Mouse (Mus musculus) testis, adult 2 months (tissue): ENCODE data around the gene Cdk8. TPM values are rescaled to one million over a fixed set of nuclear protein-coding genes. Genes with fewer than 3 reads are reported as not detected.

Source experiments
- H3K27ac ChIP-seq: fragments of 200-500 bp; 2 replicates; pipeline ENCODE4 v1.5.1; 2012; ENCODE audit warnings: low read depth, low read length; ENCODE audit not compliant: control insufficient read depth, insufficient read depth
- H3K27me3 ChIP-seq: fragments of 200-500 bp; 2 replicates; pipeline ENCODE4 v1.6.1; 2012; ENCODE audit warnings: mild to moderate bottlenecking, low read length, moderate library complexity; ENCODE audit not compliant: control insufficient read depth, insufficient read depth
- H3K36me3 ChIP-seq: fragments of 200-500 bp; 2 replicates; pipeline ENCODE4 v1.6.1; 2012; ENCODE audit warnings: mild to moderate bottlenecking, low read length; ENCODE audit not compliant: control insufficient read depth, insufficient read depth
- H3K4me1 ChIP-seq: fragments of 200-500 bp; 2 replicates; pipeline ENCODE4 v1.6.1; 2012; ENCODE audit warnings: low read length; ENCODE audit not compliant: control insufficient read depth, insufficient read depth
- H3K4me3 ChIP-seq: fragments of 200-500 bp; 2 replicates; pipeline ENCODE4 v1.5.1; 2012; ENCODE audit warnings: low read depth, mild to moderate bottlenecking, low read length, moderate library complexity, mixed read lengths; ENCODE audit not compliant: control insufficient read depth
- CTCF ChIP-seq: fragments of 200-500 bp; IDR thresholded peaks from 2 replicates; pipeline ENCODE4 v1.5.1; 2012; ENCODE audit warnings: low read depth, mild to moderate bottlenecking, inconsistent platforms, low read length, moderate library complexity; ENCODE audit not compliant: control insufficient read depth, insufficient read depth, insufficient replicate concordance
- POLR2A ChIP-seq: fragments of 200-500 bp; IDR thresholded peaks from 2 replicates; pipeline ENCODE4 v1.6.1; 2012; ENCODE audit warnings: low read depth, mild to moderate bottlenecking, inconsistent platforms, low read length, moderate library complexity; ENCODE audit not compliant: control insufficient read depth
- polyA plus RNA-seq: library from polyadenylated mRNA; depleted of rRNA; stranded (reverse); fragments of >200 nt; gene quantifications from 2 replicates; pipeline ENCODE4 v1.2.3, GENCODE M21; 2012

Cdk8 gene
- polyA plus RNA-seq, 1 experiment, result 19.1 TPM

DNA sequence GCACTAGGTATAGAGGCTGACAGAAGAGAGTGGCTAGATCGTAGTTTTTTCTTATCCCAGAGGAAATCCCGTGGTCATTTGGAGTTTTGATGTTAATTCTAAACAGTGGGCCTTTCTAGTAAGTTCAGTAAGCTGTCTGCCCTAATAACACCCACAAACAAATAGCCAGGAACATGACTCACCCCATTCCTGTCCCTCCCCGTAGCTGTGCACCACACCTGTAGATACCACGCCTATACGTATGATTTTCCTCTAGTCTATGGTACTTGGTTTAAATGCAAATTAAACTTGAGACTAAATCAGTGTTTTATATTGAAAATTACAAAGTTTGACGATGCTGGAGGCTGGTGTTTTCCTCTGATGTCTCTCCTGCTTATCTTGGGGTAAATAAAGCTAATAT is 83.5 kb downstream of the Cdk8 start:
- Histone ChIP-seq H3K4me3 (no peak overlapping the region), H3K27ac (peak overlapping the region; percentile 43; the same call in 1 of the 2 replicates), H3K4me1 (no peaks in the 10 kb centered on the region), H3K27me3 (no peaks in the 10 kb centered on the region), H3K36me3 (no peaks in the 10 kb centered on the region)
- TF ChIP-seq POLR2A, result no peak
- TF ChIP-seq CTCF, result no peak

DNA sequence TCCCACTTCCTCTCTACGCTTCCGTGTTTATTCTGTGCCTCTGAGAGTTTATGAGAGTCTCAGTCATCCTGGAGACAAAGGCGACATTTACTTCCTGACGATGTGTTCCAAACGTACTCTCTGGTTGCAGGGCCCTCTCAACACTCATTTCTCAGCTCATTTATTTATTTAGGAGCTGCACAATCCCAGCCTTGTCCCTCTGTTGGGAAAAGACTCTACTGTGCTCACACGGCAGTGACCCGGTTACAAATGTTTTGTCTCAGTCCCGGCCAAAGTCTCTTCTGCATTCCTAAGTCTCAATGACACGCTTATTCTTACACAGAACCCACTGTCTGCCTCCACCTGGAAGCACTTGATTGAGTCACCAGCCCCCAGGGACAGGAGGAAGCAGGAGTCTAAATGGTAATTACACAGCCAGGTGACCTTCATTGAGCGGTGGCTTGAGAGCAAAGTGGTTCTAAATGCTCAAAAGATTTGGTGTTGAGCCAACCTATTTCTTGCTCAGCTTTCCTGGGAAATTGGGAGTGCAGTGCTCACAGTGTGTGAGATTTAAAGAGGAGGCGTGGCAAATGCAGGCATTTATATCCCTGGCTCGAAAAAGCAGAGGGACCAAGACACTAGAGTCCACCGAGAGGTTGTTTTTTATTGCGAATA is 84.4 kb downstream of the Cdk8 start:
- H3K27ac ChIP-seq, result no peak overlapping the region
- no peak for TF ChIP-seq POLR2A
- no peak for TF ChIP-seq CTCF
- H3K36me3 ChIP-seq, result no peaks in the 10 kb centered on the region
- no peaks in the 10 kb centered on the region for H3K4me1 ChIP-seq
- no peak overlapping the region for H3K4me3 ChIP-seq
- H3K27me3 ChIP-seq, result no peaks in the 10 kb centered on the region

DNA sequence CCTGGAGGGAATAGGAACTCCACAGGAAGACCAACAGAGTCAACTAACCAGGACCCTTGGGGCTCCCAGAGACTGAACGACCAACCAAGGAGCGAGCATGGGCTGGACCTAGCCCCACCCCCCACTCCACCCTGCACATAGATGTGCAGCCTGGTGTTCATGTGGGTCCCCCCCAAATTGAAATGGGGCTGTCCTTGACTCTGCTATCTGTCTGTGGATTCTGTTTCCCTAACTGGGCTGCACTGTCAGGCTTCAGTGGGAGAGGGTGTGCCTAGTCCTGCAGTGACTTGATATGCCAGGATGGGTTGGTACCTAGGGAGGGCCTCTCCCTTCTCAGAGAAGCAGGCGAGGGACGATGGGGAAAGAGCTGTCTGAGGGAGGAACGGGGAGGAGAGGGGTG is 85.3 kb downstream of the Cdk8 start:
- Histone ChIP-seq H3K27me3 (no peaks in the 10 kb centered on the region), H3K36me3 (no peaks in the 10 kb centered on the region), H3K27ac (no peak overlapping the region), H3K4me1 (no peaks in the 10 kb centered on the region), H3K4me3 (no peak overlapping the region)
- no peak for TF ChIP-seq POLR2A
- no peak for TF ChIP-seq CTCF

DNA sequence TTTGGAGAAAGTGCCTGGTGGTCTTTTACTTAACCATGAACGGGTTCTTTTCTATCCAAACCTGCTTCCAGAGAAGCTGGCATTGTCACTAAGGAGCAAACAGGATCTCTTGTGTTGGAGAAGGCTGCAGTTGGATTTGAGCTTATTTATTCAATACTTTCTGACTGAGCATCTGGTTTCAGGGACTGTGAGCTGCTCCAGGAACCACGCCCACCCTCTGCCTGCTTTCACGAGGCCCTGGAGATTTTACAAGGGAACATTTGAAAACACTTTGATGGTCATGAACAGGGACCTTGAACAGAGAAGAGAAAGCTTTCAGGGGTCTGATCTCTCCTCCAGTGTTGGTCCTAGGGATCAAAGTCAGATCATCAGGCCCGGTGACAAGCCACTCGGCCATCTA is 87.0 kb downstream of the Cdk8 start:
- no peak for TF ChIP-seq CTCF
- no peak for TF ChIP-seq POLR2A
- H3K27me3 ChIP-seq, result no peaks in the 10 kb centered on the region

DNA sequence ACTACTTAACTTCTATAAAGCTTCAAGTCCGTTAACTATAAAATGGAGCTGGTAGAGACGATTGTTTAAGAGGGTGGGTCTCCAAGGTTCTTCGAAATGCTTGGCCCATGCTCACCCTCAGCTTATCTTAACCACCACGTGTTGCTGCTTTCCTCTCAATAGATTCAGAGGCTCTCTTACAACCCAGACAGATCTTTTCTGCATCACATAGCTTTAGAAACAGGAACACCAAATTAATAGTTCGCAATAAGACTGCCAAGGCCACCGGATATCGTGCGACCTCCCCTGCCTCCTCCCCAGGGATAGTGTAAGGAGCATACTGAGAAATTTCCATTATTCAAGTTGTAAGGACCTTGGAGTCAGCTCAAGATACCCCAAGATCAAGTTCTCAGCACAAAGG is 87.4 kb downstream of the Cdk8 start:
- H3K4me1 ChIP-seq, result no peaks in the 10 kb centered on the region
- no peak overlapping the region for H3K4me3 ChIP-seq
- TF ChIP-seq POLR2A, result no peak
- TF ChIP-seq CTCF, result no peak
- peak overlapping the region; percentile 30 for H3K27ac ChIP-seq
- no peaks in the 10 kb centered on the region for H3K27me3 ChIP-seq
- H3K36me3 ChIP-seq, result no peaks in the 10 kb centered on the region

More for the DNA sequence above, 87.0 kb downstream of the Cdk8 start:
- no peaks in the 10 kb centered on the region for H3K4me1 ChIP-seq
- peak overlapping the region; percentile 43; the same call in 1 of the 2 replicates for H3K27ac ChIP-seq
- H3K4me3 ChIP-seq, result no peak overlapping the region
- no peaks in the 10 kb centered on the region for H3K36me3 ChIP-seq

DNA sequence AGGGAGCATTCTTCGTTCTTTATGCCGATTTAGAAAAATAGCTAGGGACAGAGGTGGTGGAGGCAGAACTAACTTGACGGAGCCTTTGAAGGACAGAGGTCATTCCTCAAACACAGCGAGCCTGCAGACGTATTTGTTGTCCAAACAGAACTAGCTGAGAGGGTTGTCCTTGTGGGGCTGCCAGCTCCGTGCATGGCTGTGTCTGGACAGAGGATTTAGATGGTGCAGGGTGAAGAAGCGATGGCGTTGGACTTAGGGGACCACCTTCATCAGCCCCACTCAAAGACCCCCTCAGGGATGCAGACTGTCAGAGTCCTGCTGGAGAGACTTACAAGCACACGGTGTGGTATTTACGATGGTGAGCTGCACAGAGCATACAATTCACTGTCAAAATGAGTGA is 97.9 kb downstream of the Cdk8 start:
- Histone ChIP-seq H3K27me3 (no peaks in the 10 kb centered on the region), H3K36me3 (no peaks in the 10 kb centered on the region), H3K27ac (no peak overlapping the region), H3K4me1 (0 out of 2 replicates have a peak, but pooled peaks cover 2% of the 10 kb centered on the region), H3K4me3 (no peak overlapping the region)
- no peak for TF ChIP-seq POLR2A
- TF ChIP-seq CTCF, result no peak

DNA sequence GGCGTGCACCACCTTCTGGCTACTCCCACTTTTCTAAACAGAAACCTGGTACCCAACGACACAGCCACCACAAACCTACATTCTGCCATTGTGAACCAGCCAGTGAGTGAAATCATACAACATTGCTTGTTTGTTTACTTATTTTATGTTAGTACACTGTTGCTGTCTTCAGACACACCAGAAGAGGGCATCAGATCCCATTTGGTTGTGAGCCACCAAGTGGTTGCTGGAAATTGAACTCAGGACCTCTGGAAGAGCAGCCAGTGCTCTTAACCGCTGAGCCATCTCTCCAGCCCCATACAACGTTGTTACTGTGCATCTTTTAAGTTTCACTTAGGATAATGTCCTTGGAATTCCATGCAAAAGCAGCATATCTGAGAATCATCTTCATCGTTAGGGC is 98.5 kb downstream of the Cdk8 start:
- Histone ChIP-seq H3K36me3 (no peaks in the 10 kb centered on the region), H3K4me3 (no peak overlapping the region), H3K4me1 (0 out of 2 replicates have a peak, but pooled peaks cover 2% of the 10 kb centered on the region), H3K27me3 (no peaks in the 10 kb centered on the region), H3K27ac (no peak overlapping the region)
- TF ChIP-seq CTCF (no peak), POLR2A (no peak)

DNA sequence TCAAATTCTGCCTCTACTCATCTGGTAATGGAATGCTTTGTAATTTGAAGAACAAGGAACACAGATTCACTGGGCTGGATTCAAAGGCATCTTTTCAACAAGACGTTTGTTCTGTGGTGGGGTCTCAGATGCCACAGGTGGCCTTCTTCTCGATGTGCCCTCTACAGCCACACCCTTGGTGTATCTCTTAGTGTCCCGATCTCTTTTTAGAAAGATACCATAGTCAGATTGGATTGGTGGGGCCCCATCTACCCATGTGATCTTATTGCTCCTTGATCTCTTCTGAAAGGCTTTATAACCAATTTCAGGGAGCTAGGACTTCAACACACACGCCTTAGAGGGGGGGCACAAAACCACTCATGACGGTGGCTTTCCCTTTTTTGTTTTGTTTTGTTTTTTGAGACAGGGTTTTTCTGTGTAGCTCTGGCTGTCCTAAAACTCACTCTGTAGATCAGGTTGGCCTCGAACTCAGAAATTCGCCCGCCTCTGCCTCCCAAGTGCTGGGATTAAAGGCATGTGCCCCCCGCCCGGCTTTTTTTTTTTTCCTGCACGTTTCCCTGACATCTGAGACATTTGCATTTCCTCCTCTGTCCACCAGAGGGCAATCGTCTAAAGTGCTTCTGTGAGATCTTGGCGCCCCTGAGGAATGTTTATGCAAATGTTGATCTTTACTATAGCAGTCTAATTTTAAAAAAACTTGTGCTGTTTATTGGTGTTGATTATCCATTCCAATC is 99.2 kb downstream of the Cdk8 start:
- no peaks in the 10 kb centered on the region for H3K27me3 ChIP-seq
- H3K4me1 ChIP-seq, result 0 out of 2 replicates have a peak, but pooled peaks cover 2% of the 10 kb centered on the region
- H3K4me3 ChIP-seq, result no peak overlapping the region
- no peak overlapping the region for H3K27ac ChIP-seq
- no peaks in the 10 kb centered on the region for H3K36me3 ChIP-seq
- TF ChIP-seq CTCF, result peak; percentile 36; the same call in 1 of the 2 replicates
- no peak for TF ChIP-seq POLR2A
